Mouse (Mus musculus) midbrain, embryonic 13.5 days (tissue): ENCODE data around the gene Tbc1d1. TPM values are rescaled to one million over a fixed set of nuclear protein-coding genes. Genes with fewer than 3 reads are reported as not detected.

Experiments used
- ATAC-seq: fragments of 200-750 bp; cut with Nextera tagmentation; 2 replicates; pipeline ENCODE4 v1.8.0; 2017; ENCODE audit warnings: mild to moderate bottlenecking, moderate TSS enrichment, moderate library complexity
- H3K27ac ChIP-seq: fragments of 300-500 bp; sonication (generic); 2 replicates; pipeline ENCODE4 v1.5.1; 2015; ENCODE audit warnings: inconsistent platforms, mild to moderate bottlenecking, moderate library complexity
- H3K27me3 ChIP-seq: fragments of 300-500 bp; sonication (generic); 2 replicates; pipeline ENCODE4 v1.6.1; 2015; ENCODE audit warnings: mild to moderate bottlenecking, inconsistent platforms
- H3K36me3 ChIP-seq: fragments of 300-500 bp; sonication (generic); 2 replicates; pipeline ENCODE4 v1.6.1; 2015; ENCODE audit warnings: mild to moderate bottlenecking, inconsistent platforms
- H3K4me1 ChIP-seq: fragments of 300-500 bp; sonication (generic); replicated peaks from 2 replicates; pipeline ENCODE4 v1.6.1; 2015; ENCODE audit warnings: inconsistent platforms
- H3K4me2 ChIP-seq: fragments of 300-500 bp; sonication (generic); replicated peaks from 2 replicates; pipeline ENCODE4 v1.6.1; 2015; ENCODE audit warnings: moderate library complexity, mild to moderate bottlenecking, inconsistent platforms
- H3K4me3 ChIP-seq: fragments of 300-500 bp; sonication (generic); replicated peaks from 2 replicates; pipeline ENCODE4 v1.5.1; 2015; ENCODE audit warnings: mild to moderate bottlenecking, inconsistent platforms
- H3K9ac ChIP-seq: fragments of 300-500 bp; sonication (generic); replicated peaks from 2 replicates; pipeline ENCODE4 v1.6.1; 2015; ENCODE audit warnings: mild to moderate bottlenecking, inconsistent platforms
- H3K9me3 ChIP-seq: fragments of 300-500 bp; sonication (generic); 2 replicates; pipeline ENCODE4 v1.6.1; 2016; ENCODE audit warnings: mild to moderate bottlenecking, inconsistent platforms
- WGBS: fragments of 180-500 bp; shearing (Covaris S2); methylation state at CpG from one replicate; pipeline ENCODE4 v1.1.7; 2015; 5-methylcytosine and 5-hydroxymethylcytosine counted together
- polyA plus RNA-seq: library from polyadenylated mRNA; unstranded; fragments of >200 nt; fragmentation: Nextera tagmentation; extraction: Ambion mirVana; gene quantifications from 2 replicates; pipeline ENCODE4 v1.2.1, GENCODE M21; 2015

Tbc1d1 gene
- polyA plus RNA-seq, 1 experiment from 2014 or later: 11.7 TPM

DNA sequence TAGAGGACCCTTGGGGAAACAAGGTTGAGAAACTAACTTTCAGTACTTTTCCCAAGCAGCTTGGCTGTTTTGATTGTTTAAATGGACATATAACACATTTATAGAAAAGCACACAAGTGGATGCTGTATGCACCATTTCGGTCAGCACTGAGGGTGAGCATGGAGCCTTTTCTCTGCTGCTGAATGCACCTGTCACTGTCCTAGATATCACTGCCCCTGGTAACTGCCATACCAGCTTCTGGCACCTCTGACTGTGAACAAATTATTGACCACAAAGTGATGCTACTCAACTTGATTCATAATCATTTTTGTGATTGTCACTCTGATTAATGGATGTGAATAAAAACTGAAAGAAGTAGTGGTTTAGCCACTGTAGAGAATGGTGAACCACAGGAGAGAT lies 117.4 kb downstream of the Tbc1d1 start:
- WGBS: 82% methylated on average over 1 of the region's 1 CpGs
- peaks cover 6% of the 10 kb centered on the region for H3K4me1 ChIP-seq
- H3K27me3 ChIP-seq: no peaks in the 10 kb centered on the region
- H3K36me3 ChIP-seq: peaks cover 5% of the 10 kb centered on the region; the same call in 1 of the 2 replicates
- ATAC-seq: no peak
- H3K9ac ChIP-seq: no peak overlapping the region
- H3K4me3 ChIP-seq: no peak overlapping the region
- no peak overlapping the region for H3K4me2 ChIP-seq
- no peaks in the 10 kb centered on the region for H3K9me3 ChIP-seq
- no peak overlapping the region for H3K27ac ChIP-seq

DNA sequence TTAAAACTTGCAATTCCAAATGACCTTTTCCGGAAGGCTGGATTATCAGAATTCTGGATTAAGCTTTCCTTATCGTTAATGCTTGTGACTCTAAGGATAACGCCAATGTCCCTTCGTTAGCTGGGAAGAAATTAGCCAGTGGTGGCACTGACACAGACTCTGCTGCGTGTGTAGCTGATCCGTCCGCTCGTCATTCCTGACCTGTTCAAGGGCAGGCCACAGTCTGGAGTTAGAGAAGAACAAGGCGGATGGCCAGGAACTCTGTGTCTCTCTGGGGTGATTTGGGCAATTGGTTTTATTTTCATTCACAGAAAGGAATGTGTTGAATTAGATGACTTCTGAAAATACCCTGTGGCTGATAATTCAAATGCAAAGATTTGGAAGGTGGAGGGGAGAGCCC lies 118.2 kb downstream of the Tbc1d1 start:
- 81% methylated on average over 9 of the region's 9 CpGs for WGBS
- Histone ChIP-seq H3K9ac (no peak overlapping the region), H3K36me3 (peaks cover 5% of the 10 kb centered on the region; the same call in 1 of the 2 replicates), H3K4me1 (peaks cover 6% of the 10 kb centered on the region), H3K27me3 (no peaks in the 10 kb centered on the region), H3K9me3 (no peaks in the 10 kb centered on the region), H3K4me3 (no peak overlapping the region), H3K4me2 (no peak overlapping the region), H3K27ac (no peak overlapping the region)
- ATAC-seq: no peak

DNA sequence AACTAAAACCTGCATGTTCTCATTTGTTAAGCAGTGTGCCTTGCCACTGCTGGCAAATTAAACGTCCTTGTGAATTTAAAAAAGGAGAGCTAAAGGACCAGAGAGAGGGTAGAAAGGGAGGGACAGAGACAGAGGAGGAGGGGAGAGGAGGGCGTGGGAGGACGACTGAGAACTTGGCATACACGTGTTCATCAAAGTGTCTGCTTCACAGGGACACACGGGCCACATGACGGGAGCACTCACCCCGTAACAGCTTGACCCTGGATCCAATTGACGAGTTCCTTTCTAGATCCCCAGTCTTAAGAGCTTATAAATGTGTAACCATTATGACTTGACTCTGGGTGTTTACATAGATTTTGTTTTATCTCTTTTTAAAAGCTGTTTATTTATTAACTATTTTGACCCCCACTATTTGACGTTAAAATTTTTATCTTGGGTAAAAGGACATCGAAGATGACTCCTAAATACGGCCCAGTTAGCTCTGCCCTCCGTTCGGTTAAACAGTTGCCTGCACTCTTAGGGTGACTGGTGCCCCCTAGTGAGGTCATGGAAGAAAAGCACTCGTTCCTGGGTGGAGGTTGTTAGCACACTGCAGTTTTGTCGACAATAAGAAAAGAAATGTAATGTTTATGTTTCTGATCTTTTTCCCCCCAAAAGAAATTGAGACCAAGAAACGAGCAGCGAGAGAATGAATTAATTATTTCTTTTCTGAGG lies 118.8 kb downstream of the Tbc1d1 start:
- ATAC-seq: peak; percentile 77
- no peak overlapping the region for H3K27ac ChIP-seq
- H3K4me1 ChIP-seq: peaks cover under 1% of the 10 kb centered on the region
- no peak overlapping the region for H3K4me3 ChIP-seq
- WGBS: 32% methylated on average over 17 of the region's 17 CpGs
- H3K9ac ChIP-seq: no peak overlapping the region
- no peaks in the 10 kb centered on the region for H3K9me3 ChIP-seq
- peaks cover 6% of the 10 kb centered on the region; the same call in 1 of the 2 replicates for H3K36me3 ChIP-seq
- no peaks in the 10 kb centered on the region for H3K27me3 ChIP-seq
- no peak overlapping the region for H3K4me2 ChIP-seq

DNA sequence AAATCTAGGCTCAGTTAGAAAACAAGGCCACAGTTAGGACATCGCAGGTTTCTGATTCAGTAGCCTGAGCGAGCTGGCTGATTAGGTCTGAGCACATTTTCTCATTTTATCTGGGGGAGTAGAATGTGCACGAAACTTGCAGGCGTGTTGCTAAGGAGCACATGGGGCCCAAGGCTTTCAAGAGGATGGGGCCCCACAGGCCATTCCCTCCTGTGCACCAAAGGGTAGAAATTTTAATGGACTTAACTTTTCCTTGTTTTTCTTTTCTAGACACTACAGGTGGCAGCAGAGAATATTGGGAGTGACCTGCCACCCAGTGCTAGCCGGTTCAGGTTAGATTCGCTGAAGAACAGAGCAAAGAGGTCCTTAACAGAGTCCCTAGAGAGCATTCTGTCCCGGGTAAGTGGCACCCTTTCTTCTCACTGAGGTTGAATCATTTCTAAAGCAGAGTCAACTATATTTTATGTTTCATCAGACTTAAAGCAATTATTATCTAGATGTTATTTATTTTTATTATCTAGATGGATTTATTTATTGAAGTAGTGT lies 121.6 kb downstream of the Tbc1d1 start:
- Histone ChIP-seq H3K36me3 (peaks cover 25% of the 10 kb centered on the region), H3K27ac (no peak overlapping the region), H3K9me3 (no peaks in the 10 kb centered on the region), H3K4me1 (no peaks in the 10 kb centered on the region), H3K4me3 (no peak overlapping the region), H3K27me3 (no peaks in the 10 kb centered on the region), H3K9ac (no peak overlapping the region), H3K4me2 (no peak overlapping the region)
- ATAC-seq: no peak
- 91% methylated on average over 7 of the region's 7 CpGs for WGBS

DNA sequence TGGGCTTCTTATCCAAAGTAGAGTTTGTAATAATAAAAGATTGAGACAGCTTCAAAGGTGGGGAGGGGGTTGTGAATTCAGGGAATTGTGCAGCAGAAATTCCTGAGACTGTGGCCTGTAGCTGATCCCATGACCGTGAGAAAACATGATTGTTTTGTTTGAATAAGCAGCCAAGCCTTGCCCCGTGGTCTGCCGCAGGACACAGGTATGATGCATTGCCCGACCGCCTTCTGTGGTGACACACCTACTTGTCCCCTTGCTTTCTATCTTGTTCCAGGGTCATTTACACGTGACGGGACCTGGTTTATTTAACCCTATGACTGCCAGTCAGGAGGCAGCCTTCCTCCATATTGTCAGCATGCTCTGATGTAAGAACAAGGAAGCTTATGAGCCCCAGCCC lies 123.6 kb downstream of the Tbc1d1 start:
- Histone ChIP-seq H3K36me3 (peaks cover 31% of the 10 kb centered on the region), H3K9me3 (no peaks in the 10 kb centered on the region), H3K4me1 (no peaks in the 10 kb centered on the region), H3K4me3 (no peak overlapping the region), H3K27me3 (no peaks in the 10 kb centered on the region), H3K9ac (no peak overlapping the region), H3K27ac (no peak overlapping the region), H3K4me2 (no peak overlapping the region)
- 64% methylated on average over 7 of the region's 7 CpGs for WGBS
- ATAC-seq: no peak

DNA sequence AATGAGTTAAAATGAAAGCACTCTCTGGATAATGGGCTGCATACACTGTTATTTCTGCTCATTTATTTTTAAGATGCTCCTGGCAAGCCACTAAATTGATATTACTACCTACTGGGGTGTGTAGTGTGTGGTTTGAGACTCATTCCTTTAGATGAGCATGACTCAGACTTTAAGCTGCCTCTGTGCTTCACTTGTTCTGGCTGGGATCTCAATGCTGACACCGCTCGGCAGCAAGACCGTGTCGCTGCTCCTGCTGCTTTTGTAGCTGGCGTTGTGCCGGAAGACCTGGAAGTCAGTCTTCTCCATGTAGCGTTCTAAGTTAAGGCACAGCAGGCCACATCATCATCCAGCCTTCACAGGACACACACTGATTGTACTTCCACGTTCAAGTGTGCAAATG lies 124.1 kb downstream of the Tbc1d1 start:
- no peak overlapping the region for H3K4me2 ChIP-seq
- H3K9me3 ChIP-seq: no peaks in the 10 kb centered on the region
- no peak for ATAC-seq
- no peak overlapping the region for H3K4me3 ChIP-seq
- peaks cover 31% of the 10 kb centered on the region for H3K36me3 ChIP-seq
- H3K4me1 ChIP-seq: no peaks in the 10 kb centered on the region
- H3K9ac ChIP-seq: no peak overlapping the region
- H3K27me3 ChIP-seq: no peaks in the 10 kb centered on the region
- WGBS: 92% methylated on average over 8 of the region's 8 CpGs
- no peak overlapping the region for H3K27ac ChIP-seq

DNA sequence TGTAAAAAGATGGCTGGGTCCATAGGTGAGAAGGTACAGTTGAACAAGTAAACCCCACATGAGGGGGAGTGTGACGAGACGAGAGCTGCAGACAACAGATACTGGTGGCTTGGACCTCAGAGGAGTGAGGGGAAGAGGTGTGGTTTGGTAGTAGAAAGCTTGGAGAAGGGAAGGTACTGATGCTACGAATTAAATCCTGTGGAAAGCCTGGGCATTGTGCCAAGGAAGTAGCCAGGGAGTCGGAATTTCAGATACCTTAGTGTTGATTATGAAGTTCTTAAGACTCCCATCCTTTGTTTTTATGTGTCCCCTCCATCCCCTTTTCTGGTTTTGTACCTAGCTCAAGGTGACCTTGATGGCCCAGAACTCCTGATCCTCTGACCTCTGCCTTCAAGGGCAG lies 124.5 kb downstream of the Tbc1d1 start:
- H3K27ac ChIP-seq: no peak overlapping the region
- peaks cover 31% of the 10 kb centered on the region for H3K36me3 ChIP-seq
- ATAC-seq: no peak
- H3K9me3 ChIP-seq: no peaks in the 10 kb centered on the region
- no peaks in the 10 kb centered on the region for H3K4me1 ChIP-seq
- no peaks in the 10 kb centered on the region for H3K27me3 ChIP-seq
- 86% methylated on average over 4 of the region's 4 CpGs for WGBS
- no peak overlapping the region for H3K4me3 ChIP-seq
- no peak overlapping the region for H3K9ac ChIP-seq
- no peak overlapping the region for H3K4me2 ChIP-seq

DNA sequence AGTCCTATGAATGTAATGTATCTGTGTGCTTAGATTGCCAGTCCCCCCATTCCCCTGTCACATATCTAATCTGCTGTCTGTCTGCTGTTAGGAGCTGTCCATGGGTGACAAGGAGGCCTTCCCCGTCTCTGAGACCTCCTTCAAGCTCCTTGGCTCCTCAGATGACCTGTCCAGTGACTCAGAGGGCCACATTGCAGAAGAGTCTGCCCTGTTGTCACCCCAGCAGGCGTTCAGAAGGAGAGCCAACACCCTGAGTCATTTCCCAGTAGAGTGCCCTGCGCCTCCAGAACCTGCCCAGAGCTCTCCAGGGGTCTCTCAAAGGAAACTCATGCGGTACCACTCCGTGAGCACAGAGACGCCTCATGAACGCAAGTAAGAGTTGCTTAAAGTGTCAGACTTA lies 125.6 kb downstream of the Tbc1d1 start:
- ATAC-seq: no peak
- no peak overlapping the region for H3K9ac ChIP-seq
- no peaks in the 10 kb centered on the region for H3K4me1 ChIP-seq
- H3K9me3 ChIP-seq: no peaks in the 10 kb centered on the region
- H3K27ac ChIP-seq: no peak overlapping the region
- H3K27me3 ChIP-seq: no peaks in the 10 kb centered on the region
- H3K4me3 ChIP-seq: no peak overlapping the region
- H3K4me2 ChIP-seq: no peak overlapping the region
- 94% methylated on average over 7 of the region's 7 CpGs for WGBS
- H3K36me3 ChIP-seq: peaks cover 31% of the 10 kb centered on the region

DNA sequence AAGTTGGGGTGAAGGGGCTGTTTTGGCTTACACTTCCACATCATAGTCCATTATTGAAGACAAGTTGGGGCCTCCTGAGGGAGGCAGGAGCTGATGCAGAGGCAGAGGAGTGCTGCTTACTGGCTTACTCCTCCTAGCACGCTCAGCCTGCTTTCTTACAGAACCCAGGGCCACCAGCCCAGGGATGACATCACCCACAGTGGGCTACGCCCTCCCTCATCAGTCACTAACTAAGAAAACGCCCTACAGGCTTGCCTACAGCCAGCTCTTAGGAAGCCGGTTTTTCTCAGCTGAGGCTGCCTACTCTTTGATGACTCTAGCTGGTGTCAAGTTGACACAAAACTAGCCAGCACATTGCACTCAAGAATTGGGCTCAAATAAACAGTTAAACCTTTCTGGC lies 126.5 kb downstream of the Tbc1d1 start:
- no peaks in the 10 kb centered on the region for H3K9me3 ChIP-seq

DNA sequence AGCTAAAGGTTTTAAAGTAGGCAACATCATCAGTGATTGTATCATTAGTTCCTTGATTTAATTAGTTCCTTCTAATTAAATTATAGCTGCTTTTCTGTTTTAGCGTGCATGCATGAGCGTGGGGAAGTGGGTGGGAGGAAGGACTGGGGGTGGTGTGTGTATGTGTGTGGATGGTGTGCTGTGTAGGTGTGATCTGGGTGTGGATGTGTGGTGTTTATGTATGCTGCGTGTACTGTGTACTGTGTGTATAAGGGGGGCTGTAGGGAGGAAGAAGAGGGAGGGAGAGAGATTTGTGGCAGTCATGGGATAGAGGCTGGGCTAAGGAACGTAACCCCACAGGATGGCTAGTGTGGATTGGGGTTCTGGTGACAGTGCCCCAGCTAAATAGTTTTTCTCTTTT lies 129.2 kb downstream of the Tbc1d1 start:
- no peak for ATAC-seq
- Histone ChIP-seq H3K36me3 (peaks cover 30% of the 10 kb centered on the region), H3K4me1 (no peaks in the 10 kb centered on the region), H3K9me3 (no peaks in the 10 kb centered on the region), H3K27me3 (no peaks in the 10 kb centered on the region), H3K27ac (no peak overlapping the region), H3K4me3 (no peak overlapping the region), H3K4me2 (no peak overlapping the region), H3K9ac (no peak overlapping the region)
- 96% methylated on average over 4 of the region's 4 CpGs for WGBS

More for the DNA sequence above, 126.5 kb downstream of the Tbc1d1 start:
- Histone ChIP-seq H3K9ac (no peak overlapping the region), H3K4me2 (no peak overlapping the region), H3K4me3 (no peak overlapping the region), H3K4me1 (no peaks in the 10 kb centered on the region), H3K36me3 (peaks cover 35% of the 10 kb centered on the region), H3K27ac (no peak overlapping the region), H3K27me3 (no peaks in the 10 kb centered on the region)
- ATAC-seq: no peak
- WGBS: 82% methylated on average over 4 of the region's 4 CpGs

DNA sequence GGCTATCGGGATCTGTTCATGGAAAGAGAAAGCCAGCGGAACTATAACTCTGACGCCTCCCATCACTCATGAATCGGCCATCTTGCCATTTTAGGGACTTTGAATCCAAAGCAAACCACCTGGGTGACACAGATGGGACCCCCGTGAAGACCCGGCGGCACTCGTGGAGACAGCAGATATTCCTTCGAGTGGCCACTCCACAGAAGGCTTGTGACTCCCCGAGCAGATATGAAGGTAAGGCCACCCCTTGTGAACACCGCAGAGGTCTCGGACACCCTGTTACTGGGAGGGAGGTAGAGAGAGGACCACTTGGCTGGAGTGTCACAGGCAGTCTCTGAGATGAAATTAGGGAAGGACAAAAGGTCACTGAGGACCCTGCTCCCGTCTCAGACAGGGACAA lies 129.7 kb downstream of the Tbc1d1 start:
- Histone ChIP-seq H3K4me2 (no peak overlapping the region), H3K36me3 (peaks cover 26% of the 10 kb centered on the region), H3K27ac (no peak overlapping the region), H3K27me3 (no peaks in the 10 kb centered on the region), H3K9me3 (no peaks in the 10 kb centered on the region), H3K4me3 (no peak overlapping the region), H3K9ac (no peak overlapping the region), H3K4me1 (no peaks in the 10 kb centered on the region)
- 95% methylated on average over 13 of the region's 13 CpGs for WGBS
- ATAC-seq: no peak

DNA sequence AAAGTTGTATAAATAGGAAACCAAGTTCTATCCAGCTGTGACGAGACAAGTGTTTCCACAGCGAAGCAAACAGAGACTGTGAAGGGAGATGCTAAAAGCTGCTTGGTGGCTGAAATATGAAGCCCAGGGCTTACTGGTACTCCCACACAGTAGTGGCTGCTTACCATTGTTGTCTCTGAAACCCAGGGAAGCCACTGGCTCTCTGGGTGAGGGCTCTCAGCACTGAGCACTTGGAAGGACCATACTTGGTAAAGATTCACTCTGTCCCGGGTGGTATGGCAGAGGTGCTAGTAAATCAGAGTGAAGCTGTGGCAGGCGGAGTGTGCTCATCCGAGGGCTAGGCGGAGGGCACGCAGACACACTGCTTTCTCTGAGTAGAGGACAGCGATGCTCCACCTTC lies 131.2 kb downstream of the Tbc1d1 start:
- WGBS: 91% methylated on average over 8 of the region's 8 CpGs

More for the DNA sequence above, 131.2 kb downstream of the Tbc1d1 start:
- no peak overlapping the region for H3K9ac ChIP-seq
- ATAC-seq: no peak
- H3K27ac ChIP-seq: no peak overlapping the region
- H3K36me3 ChIP-seq: peaks cover 19% of the 10 kb centered on the region
- H3K9me3 ChIP-seq: no peaks in the 10 kb centered on the region
- no peak overlapping the region for H3K4me2 ChIP-seq
- H3K27me3 ChIP-seq: no peaks in the 10 kb centered on the region
- no peaks in the 10 kb centered on the region for H3K4me1 ChIP-seq
- H3K4me3 ChIP-seq: no peak overlapping the region
